Comparison of ENCODE assay signal across 9 mouse cellular contexts in genomic region chr1:64757254-64757653, GRCm38 (mm10). TPM values are rescaled to one million over a fixed set of nuclear protein-coding genes. Genes with fewer than 3 reads are reported as not detected.
DNase-seq lines count a peak whose midpoint lies in the region; ATAC-seq and TF ChIP-seq lines count a peak whose summit lies in the region.
"Had no signal": no experiment of that assay in that cellular context is flagged by ENCODE, and none has a peak within 500 bp of the region (broad histone marks: within the 10 kb centered on the region; RNA-seq: fewer than 3 reads in every experiment).

No protein-coding gene starts in this region.

- H3K4me1 ChIP-seq in hindbrain, embryonic 16.5 days (ENCODE audit: control insufficient read depth, insufficient read depth, low read depth, low read length), result no peaks in the 10 kb centered on the region
- H3K4me1 ChIP-seq in hindbrain, embryonic 11.5 days (replicated peaks; ENCODE audit: control insufficient read depth, insufficient read depth, low read length), result no peaks in the 10 kb centered on the region
- H3K4me1 ChIP-seq: midbrain, embryonic 15.5 days had no signal

- H3K4me2 ChIP-seq in hindbrain, embryonic 16.5 days (ENCODE audit: low read length), result no peak overlapping the region
- H3K4me2 ChIP-seq in hindbrain, embryonic 11.5 days (replicated peaks; ENCODE audit: low read depth, low read length), result no peak overlapping the region
- H3K4me2 ChIP-seq: midbrain, embryonic 15.5 days had no signal

- no peak overlapping the region for H3K9ac ChIP-seq in hindbrain, embryonic 16.5 days (ENCODE audit: low read depth, low read length)
- no peak overlapping the region for H3K9ac ChIP-seq in hindbrain, embryonic 11.5 days (ENCODE audit: low read depth, low read length)
- H3K9ac ChIP-seq: midbrain, embryonic 15.5 days had no signal

- no peaks in the 10 kb centered on the region for H3K27me3 ChIP-seq in hindbrain, embryonic 16.5 days (replicated peaks; ENCODE audit: control insufficient read depth, insufficient read depth, low read length)
- no peaks in the 10 kb centered on the region for H3K27me3 ChIP-seq in hindbrain, embryonic 11.5 days (ENCODE audit: control insufficient read depth, insufficient read depth, low read length)
- H3K27me3 ChIP-seq: midbrain, embryonic 15.5 days had no signal

- peak; percentile 69; the same call in 1 of the 2 replicates for ATAC-seq in hindbrain, embryonic 16.5 days
- ATAC-seq in hindbrain, embryonic 11.5 days (ENCODE audit: low FRiP score), result no peak
- ATAC-seq: forebrain, embryonic 16.5 days; midbrain, embryonic 15.5 days had no signal

- no peak for TF ChIP-seq CTCF in brain, embryonic 14.5 days (IDR thresholded peaks at IDR 0.05; ENCODE audit: borderline replicate concordance, extremely low read depth, insufficient read depth, insufficient read length)

- no peak for DNase-seq in hindbrain, embryonic 11.5 days (ENCODE audit: low spot score)
- peak; percentile 6 for DNase-seq in brain, embryonic 14.5 days (ENCODE audit: low read depth)
- peak; percentile 21 for DNase-seq in heart, postnatal 25 days (ENCODE audit: low spot score)
- peak; percentile 75 for DNase-seq in lung, postnatal 36 days
- DNase-seq in ovary, adult 18-20 months (ENCODE audit: low spot score), result no peak
- no peak for DNase-seq in frontal cortex, postnatal 10 days (ENCODE audit: low spot score in 2 of 2)

- TF ChIP-seq POLR2A in brain, embryonic 14.5 days (IDR thresholded peaks at IDR 0.05; ENCODE audit: borderline replicate concordance, extremely low read depth, insufficient read depth, insufficient read length, poor library complexity, severe bottlenecking), result no peak

- H3K4me3 ChIP-seq in hindbrain, embryonic 16.5 days (ENCODE audit: low read length), result no peak overlapping the region
- no peak overlapping the region for H3K4me3 ChIP-seq in hindbrain, embryonic 11.5 days (ENCODE audit: low read depth, low read length)
- H3K4me3 ChIP-seq: midbrain, embryonic 15.5 days had no signal

- H3K9me3 ChIP-seq in hindbrain, embryonic 16.5 days (ENCODE audit: control insufficient read depth, low read length), result no peaks in the 10 kb centered on the region
- H3K9me3 ChIP-seq in hindbrain, embryonic 11.5 days (ENCODE audit: control insufficient read depth, low read length), result no peaks in the 10 kb centered on the region
- H3K9me3 ChIP-seq: midbrain, embryonic 15.5 days had no signal

- intact Hi-C loops in heart, postnatal 25 days (cut with DNase I), result no loop called here

- H3K36me3 ChIP-seq in hindbrain, embryonic 16.5 days (ENCODE audit: control insufficient read depth, insufficient read depth, low read length), result no peaks in the 10 kb centered on the region
- H3K36me3 ChIP-seq in hindbrain, embryonic 11.5 days (ENCODE audit: control insufficient read depth, insufficient read depth, low read length), result no peaks in the 10 kb centered on the region
- H3K36me3 ChIP-seq: midbrain, embryonic 15.5 days had no signal

- WGBS in hindbrain, embryonic 16.5 days, result 25% methylated on average over 2 of the region's 2 CpGs
- WGBS in hindbrain, embryonic 11.5 days, result 30% methylated on average over 2 of the region's 2 CpGs

- H3K27ac ChIP-seq in hindbrain, embryonic 16.5 days (ENCODE audit: low read depth, low read length), result no peak overlapping the region
- H3K27ac ChIP-seq in hindbrain, embryonic 11.5 days (ENCODE audit: low read depth, low read length), result no peak overlapping the region
- H3K27ac ChIP-seq: midbrain, embryonic 15.5 days had no signal

RNA-seq across cellular contexts. Expression of gene Fzd5, which starts 19.7 kb away (rescaled TPM):
- 0.21 and 0.27 TPM in 2 replicates for polyA plus RNA-seq in hindbrain, embryonic 16.5 days (2015; fragmentation: Nextera tagmentation; extraction: Ambion mirVana)
- 0.33 and 0.52 TPM in 2 replicates for polyA plus RNA-seq in hindbrain, embryonic 11.5 days (2014; fragmentation: Nextera tagmentation; extraction: Ambion mirVana)
- polyA plus RNA-seq in brain, embryonic 14.5 days (2012; rRNA removed), result 1.7 and 1.9 TPM in 2 replicates
- 1 to 10 TPM; 4.0 to 5.8 TPM for total RNA-seq in heart, postnatal 25 days (2021)

Comparison
In these comparisons a context has a peak if more than half of its experiments do, and no peak if none do; other contexts are left out.
1. DNase-seq: peak in brain, embryonic 14.5 days (single experiment), heart, postnatal 25 days (single experiment) and lung, postnatal 36 days (single experiment); none in hindbrain, embryonic 11.5 days (single experiment), ovary, adult 18-20 months (single experiment) and frontal cortex, postnatal 10 days (0 of 2).